Mouse (Mus musculus): ENCODE data around the gene Zfp605. TPM values are rescaled to one million over a fixed set of nuclear protein-coding genes. Genes with fewer than 3 reads are reported as not detected.
"Not testable (repeated sequence)": the region's sequence is repeated elsewhere in the genome, so short reads cannot be mapped to it uniquely, and the experiment has no call there.

Gene Zfp605
- polyA plus RNA-seq (2015; fragmentation: Nextera tagmentation; extraction: Ambion mirVana): 1.3 and 1.7 TPM in 2 replicates

DNA sequence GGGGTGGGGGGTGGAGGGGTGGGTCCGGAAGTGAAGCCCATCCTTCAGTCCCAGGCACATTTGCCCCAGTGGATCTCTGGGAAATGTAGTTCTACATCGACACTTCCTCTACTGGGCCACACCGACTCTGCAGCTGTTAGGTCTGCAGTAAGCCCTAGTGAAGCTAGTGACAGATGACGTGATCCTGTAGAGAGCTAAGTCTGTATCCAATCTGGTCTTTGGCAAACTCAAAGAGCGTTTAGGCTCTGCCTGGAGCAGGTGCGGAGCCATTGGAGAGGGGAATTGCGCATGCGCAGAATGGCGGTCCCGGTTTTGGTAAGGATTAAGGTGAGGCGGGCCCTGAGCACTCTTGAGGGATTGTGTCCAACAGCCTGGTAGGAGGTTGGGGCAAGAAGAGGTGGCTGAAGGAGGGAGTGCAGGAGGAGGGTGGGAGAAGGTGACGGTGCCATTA is at the start of gene Zfp605:
TSS of gene Zfp605 (plus strand) at position 102 of the 451 bp plus-strand sequence.
- H3K27ac ChIP-seq: peak within 1 kb of the TSS; percentile 94

DNA sequence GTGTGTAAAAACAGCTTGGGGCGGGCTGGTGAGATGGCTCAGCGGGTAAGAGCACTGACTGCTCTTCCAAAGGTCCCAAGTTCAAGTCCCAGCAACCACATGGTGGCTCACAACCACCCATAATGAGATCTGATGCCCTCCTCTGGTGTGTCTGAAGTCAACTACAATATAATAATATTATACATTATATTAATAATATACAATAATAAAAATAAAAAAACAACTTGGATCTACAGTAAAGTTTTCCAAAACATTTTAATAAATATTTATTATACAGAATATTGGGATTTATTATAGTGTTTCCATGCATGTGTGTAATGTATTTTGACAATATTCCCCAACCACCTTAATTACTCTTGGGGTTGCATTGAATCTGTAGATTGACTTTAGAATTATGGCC is 37.5 kb upstream of the Zfp605 start, which contains the start of gene Gm17655:
TSS of gene Gm17655 (minus strand) at position 101 of the 400 bp plus-strand sequence.
- H3K36me3 ChIP-seq; H3K27me3 ChIP-seq; H3K4me2 ChIP-seq; H3K9me3 ChIP-seq (replicated peaks); H3K9ac ChIP-seq; H3K27ac ChIP-seq; H3K4me3 ChIP-seq (replicated peaks); H3K4me1 ChIP-seq (replicated peaks); DNase-seq; ATAC-seq (ENCODE audit: low read depth): not testable (repeated sequence)
- 81% methylated on average over 2 of the region's 2 CpGs for WGBS (ENCODE audit: insufficient replicate concordance)

More for the DNA sequence above, at the start of gene Zfp605:
- DNase-seq (peak; percentile 81), ATAC-seq (ENCODE audit: low read depth) (peak; percentile 34)
- peaks cover 34% of the 10 kb centered on the region for H3K36me3 ChIP-seq
- peak within 1 kb of the TSS; percentile 96 for H3K4me2 ChIP-seq
- WGBS (ENCODE audit: insufficient replicate concordance): under 1% methylated on average over 12 of the region's 12 CpGs
- H3K4me3 ChIP-seq (replicated peaks): peak within 1 kb of the TSS; percentile 70
- peak within 1 kb of the TSS; percentile 76 for H3K9ac ChIP-seq
- H3K27me3 ChIP-seq: no peaks in the 10 kb centered on the region
- no peaks in the 10 kb centered on the region for H3K9me3 ChIP-seq (replicated peaks)
- peaks cover 37% of the 10 kb centered on the region for H3K4me1 ChIP-seq (replicated peaks)

DNA sequence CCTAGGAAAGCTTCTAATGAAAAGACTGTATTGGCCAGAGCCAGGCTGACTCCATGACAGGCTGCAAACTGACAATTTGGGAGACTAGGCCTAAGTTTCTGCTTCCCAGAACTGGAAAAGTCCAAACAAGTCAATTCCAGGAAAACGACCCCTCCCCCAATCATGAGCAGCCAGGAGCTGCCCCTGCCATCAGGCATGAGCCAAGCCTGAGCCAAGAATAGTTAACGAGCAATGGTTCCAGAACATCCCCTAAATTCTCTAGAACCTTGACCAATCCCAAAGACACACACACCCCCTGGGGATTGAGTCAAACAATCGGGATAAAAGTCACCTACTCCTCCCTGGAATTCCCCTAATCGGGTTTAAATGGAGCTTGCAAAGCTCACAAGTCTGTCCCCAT is 26.9 kb upstream of the Zfp605 start:
- no peaks in the 10 kb centered on the region for H3K27me3 ChIP-seq
- DNase-seq (no peak), ATAC-seq (ENCODE audit: low read depth) (no peak)
- no peaks in the 10 kb centered on the region for H3K9me3 ChIP-seq (replicated peaks)
- no peak overlapping the region for H3K4me2 ChIP-seq
- peaks cover 13% of the 10 kb centered on the region for H3K36me3 ChIP-seq
- H3K27ac ChIP-seq: no peak overlapping the region
- 68% methylated on average over 4 of the region's 4 CpGs for WGBS (ENCODE audit: insufficient replicate concordance)
- H3K4me1 ChIP-seq (replicated peaks): no peaks in the 10 kb centered on the region
- H3K4me3 ChIP-seq (replicated peaks): no peak overlapping the region
- no peak overlapping the region for H3K9ac ChIP-seq

DNA sequence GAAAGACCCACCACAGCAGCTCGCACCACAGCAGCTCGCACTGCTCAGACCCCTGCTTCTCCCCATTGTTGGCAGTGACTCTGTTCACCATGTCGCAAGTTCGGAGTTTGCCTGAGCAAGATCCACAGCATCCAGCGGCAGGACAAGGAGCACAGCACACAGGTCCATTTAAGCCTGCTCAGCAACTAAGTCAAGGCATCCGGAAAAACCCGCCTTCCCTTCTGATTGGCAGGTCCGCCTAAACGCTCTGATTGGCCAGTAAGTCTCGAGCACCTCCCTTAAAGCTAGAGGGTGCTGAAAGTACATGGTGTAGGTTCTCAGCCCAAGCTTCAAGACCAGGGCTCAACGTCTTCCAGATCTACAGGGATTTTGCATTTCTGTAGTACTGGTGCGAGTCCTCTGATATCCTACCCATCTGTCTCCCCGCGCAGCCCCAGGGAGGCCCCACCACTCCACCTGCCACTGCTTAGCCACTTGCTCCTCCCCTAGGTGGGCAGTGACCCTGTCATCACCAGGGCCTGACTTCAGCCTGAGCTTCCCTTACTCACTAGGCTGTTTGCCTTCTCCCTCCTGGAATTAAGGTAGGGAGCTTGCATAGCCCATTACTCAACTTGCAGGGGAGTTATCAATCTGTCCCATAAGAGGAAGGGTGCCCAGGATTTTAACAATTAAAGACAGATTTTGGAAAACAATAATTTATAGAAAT is 23.6 kb upstream of the Zfp605 start:
- H3K4me2 ChIP-seq: peak overlapping the region; percentile 33
- no peaks in the 10 kb centered on the region for H3K36me3 ChIP-seq
- H3K9ac ChIP-seq: no peak overlapping the region
- 0 out of 2 replicates have a peak overlapping the region, but pooled peaks have one; percentile 14 for H3K4me3 ChIP-seq (replicated peaks)
- DNase-seq: no peak
- WGBS (ENCODE audit: insufficient replicate concordance): 45% methylated on average over 14 of the region's 14 CpGs
- H3K27ac ChIP-seq: no peak overlapping the region
- H3K27me3 ChIP-seq: no peaks in the 10 kb centered on the region
- H3K4me1 ChIP-seq (replicated peaks): no peaks in the 10 kb centered on the region
- H3K9me3 ChIP-seq (replicated peaks): no peaks in the 10 kb centered on the region
- ATAC-seq (ENCODE audit: low read depth): peak; percentile 80

DNA sequence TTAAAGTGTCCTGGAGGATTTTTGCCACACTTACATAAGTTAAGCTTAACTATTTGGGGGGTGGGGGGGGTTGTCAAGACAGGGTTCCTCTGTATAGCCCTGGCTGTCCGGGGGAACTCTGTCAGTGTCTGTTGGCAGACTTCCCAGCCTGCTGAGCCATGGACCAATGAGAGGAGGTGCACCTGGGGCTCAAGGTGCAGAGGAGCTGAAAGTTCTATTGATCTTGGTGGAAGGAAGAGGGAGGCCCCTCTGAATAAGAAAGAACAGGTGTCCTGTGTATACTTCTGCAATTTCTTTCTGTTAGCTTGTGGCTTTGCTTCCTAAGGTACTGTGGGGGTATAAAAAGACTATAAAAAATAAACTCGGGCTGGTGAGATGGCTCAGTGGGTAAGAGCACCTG is 18.3 kb upstream of the Zfp605 start:
- Histone ChIP-seq H3K4me2 (no peak overlapping the region), H3K4me3 (replicated peaks) (no peak overlapping the region), H3K9me3 (replicated peaks) (no peaks in the 10 kb centered on the region), H3K27ac (no peak overlapping the region), H3K27me3 (no peaks in the 10 kb centered on the region), H3K4me1 (replicated peaks) (peaks cover 22% of the 10 kb centered on the region), H3K9ac (no peak overlapping the region), H3K36me3 (no peaks in the 10 kb centered on the region)
- WGBS (ENCODE audit: insufficient replicate concordance): 61% methylated on average over 2 of the region's 2 CpGs
- DNase-seq (no peak), ATAC-seq (ENCODE audit: low read depth) (no peak)

DNA sequence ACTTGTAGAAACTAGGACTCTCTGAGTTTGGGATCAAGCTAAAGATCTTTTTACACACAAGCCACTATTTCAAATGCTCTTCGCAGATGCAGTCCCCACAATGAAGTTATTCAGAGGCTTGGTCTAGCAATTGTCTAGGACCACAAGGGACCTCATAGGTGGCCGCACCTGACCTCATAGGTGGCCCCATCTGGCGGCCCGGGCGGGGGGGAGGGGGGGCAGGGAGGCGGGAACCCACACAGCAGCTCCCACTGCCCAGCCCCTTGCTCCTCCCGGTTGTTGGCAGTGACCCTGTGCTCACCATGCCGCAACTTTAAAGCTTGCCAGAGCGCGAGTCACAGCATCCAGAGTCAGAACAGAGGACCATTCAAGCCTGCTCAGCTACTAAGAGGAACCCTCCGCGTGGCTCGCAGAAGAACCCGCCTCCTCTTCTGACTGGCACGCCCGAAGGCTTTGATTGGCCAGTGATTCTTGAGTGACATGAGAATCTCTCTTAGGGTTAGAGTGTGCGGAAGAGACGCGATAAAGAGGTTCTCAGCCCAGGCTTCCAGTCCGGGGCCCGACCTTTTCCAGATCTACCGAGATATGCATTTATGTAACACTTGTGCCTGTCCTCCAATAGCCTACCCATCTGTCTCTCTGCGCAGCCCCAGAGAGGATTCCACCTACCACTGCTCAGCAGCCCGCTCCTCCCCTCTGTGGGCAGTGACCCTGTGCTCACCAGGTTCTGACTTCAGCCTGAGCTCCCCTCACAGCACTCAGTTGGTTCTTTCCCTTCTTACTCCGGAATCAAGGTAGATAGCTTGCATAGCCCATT is 15.7 kb upstream of the Zfp605 start, which contains the start of gene Gm35315:
TSS of gene Gm35315 (minus strand) at position 391 of the 817 bp plus-strand sequence.
- 3% methylated on average over 25 of the region's 25 CpGs for WGBS (ENCODE audit: insufficient replicate concordance)
- peak; percentile 97 for ATAC-seq (ENCODE audit: low read depth)

DNA sequence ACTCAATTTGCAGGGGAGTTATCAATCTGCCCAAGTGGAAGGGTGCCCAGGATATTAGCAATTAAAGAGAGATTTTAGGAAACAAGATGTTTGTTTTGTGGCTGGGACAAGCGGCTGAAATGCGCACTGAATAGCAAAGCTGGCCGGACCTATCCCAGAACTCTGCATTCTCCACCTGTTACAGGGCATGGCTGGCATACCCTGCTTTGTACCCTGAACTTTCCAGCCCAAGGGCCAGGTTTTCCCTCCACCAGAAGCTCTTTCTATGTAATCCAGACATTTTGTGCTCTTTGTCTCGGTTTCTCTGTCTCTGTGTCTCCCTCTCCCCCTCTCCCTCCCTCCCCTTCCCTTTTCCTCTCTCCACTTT is 15.1 kb upstream of the Zfp605 start:
- Histone ChIP-seq H3K36me3 (no peaks in the 10 kb centered on the region), H3K27ac (peak overlapping the region; percentile 81), H3K4me3 (replicated peaks) (peak overlapping the region; percentile 60), H3K9me3 (replicated peaks) (no peaks in the 10 kb centered on the region), H3K9ac (peak overlapping the region; percentile 70), H3K27me3 (peaks cover 6% of the 10 kb centered on the region; the same call in 1 of the 2 replicates), H3K4me1 (replicated peaks) (peaks cover 22% of the 10 kb centered on the region), H3K4me2 (peak overlapping the region; percentile 80)
- 3% methylated on average over 4 of the region's 4 CpGs for WGBS (ENCODE audit: insufficient replicate concordance)
- ATAC-seq (ENCODE audit: low read depth) (peak; percentile 35), DNase-seq (no peak)

More for the DNA sequence above, 15.7 kb upstream of the Zfp605 start, which contains the start of gene Gm35315:
- peaks cover 22% of the 10 kb centered on the region for H3K4me1 ChIP-seq (replicated peaks)
- H3K27me3 ChIP-seq: peaks cover 5% of the 10 kb centered on the region; the same call in 1 of the 2 replicates
- peak within 1 kb of the TSS; percentile 81 for H3K27ac ChIP-seq
- peak within 1 kb of the TSS; percentile 60 for H3K4me3 ChIP-seq (replicated peaks)
- peak within 1 kb of the TSS; percentile 70 for H3K9ac ChIP-seq
- H3K36me3 ChIP-seq: no peaks in the 10 kb centered on the region
- H3K4me2 ChIP-seq: peak within 1 kb of the TSS; percentile 80
- peak; percentile 88 for DNase-seq
- no peaks in the 10 kb centered on the region for H3K9me3 ChIP-seq (replicated peaks)

DNA sequence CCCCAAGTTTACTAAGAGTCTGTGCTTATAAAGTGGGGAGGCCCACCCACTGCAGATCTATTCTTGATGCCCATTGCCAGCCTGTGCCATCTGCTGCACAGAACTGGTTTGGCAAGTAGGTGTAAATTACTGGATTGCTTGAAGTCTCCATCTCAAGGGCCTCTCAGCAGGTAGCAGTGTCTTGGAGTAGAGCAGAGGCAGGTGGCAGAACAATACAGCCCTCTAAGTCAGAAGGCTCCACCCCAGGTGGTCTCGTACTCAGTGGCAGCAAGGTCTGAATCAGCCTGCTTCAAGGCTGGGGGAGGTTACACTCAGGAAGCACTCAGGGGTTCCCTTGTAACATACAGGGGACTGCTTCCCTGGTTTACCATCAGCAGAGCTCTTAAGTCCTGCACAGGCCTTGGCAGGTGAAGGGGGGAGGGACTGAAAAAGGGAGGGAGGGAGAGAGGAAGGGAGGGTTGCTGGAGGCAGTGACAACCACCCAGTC is 10.9 kb upstream of the Zfp605 start:
- Histone ChIP-seq H3K27me3 (peaks cover 24% of the 10 kb centered on the region), H3K4me1 (replicated peaks) (peaks cover 38% of the 10 kb centered on the region), H3K27ac (no peak overlapping the region), H3K4me2 (no peak overlapping the region), H3K9me3 (replicated peaks) (no peaks in the 10 kb centered on the region), H3K9ac (no peak overlapping the region), H3K36me3 (peaks cover 18% of the 10 kb centered on the region), H3K4me3 (replicated peaks) (no peak overlapping the region)
- no peak for ATAC-seq (ENCODE audit: low read depth)
- WGBS (ENCODE audit: insufficient replicate concordance): 62% methylated on average over 1 of the region's 1 CpGs
- DNase-seq: no peak

DNA sequence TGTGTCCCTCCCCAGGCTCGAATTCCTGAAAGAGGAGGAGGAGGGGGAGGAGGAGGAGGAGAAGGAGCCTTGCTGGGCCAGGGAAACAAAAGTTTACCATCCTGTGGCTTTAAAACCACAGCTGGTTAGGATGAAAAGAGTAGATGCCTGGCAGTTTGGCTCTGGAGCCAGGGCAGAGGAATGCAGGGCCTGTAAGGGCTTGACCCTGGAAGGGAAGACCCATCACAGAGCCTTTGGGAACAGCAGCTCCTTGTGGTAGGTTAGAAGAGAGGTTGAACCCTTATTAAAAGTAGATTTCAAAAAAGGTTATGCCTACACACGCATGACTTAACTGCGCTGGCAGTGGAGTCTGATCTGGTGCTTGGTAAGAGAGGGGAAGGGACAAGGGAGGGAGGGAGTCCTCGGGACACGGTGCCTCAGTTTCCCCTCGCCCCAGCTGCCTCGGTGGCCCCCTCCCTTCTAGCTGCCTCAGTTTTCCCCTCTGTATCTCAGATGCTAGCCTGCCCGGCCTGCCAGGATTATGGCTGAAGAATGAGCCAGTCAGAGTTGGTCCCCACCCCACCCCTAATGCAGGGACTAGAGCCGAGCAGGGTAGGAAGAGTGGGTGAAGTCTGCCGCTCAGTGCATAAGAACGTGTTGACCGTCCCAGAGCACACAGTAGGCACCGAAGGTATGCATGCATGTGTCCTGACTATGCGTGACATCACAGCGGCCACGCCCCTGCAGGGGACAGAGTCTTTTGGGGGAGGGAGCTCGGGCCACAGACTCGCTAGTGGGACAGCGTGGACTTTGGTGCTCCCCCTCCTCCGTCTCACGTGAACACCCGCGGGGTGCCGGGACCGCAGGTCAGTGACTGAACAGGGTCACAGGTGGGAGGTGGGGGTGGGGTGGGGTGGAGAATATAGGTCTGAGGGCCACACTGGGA is 10.0 kb upstream of the Zfp605 start, which contains the start of gene Plcxd1:
TSS of gene Plcxd1 (plus strand) at position 314 of the 925 bp plus-strand sequence.
- WGBS (ENCODE audit: insufficient replicate concordance): 15% methylated on average over 25 of the region's 25 CpGs
- H3K4me3 ChIP-seq (replicated peaks): peak within 1 kb of the TSS; percentile 39
- DNase-seq (no peak), ATAC-seq (ENCODE audit: low read depth) (0 out of 2 replicates have a peak, but pooled peaks have one; percentile 10)
- H3K9ac ChIP-seq: 0 out of 2 replicates have a peak within 1 kb of the TSS, but pooled peaks have one; percentile 33
- peaks cover 32% of the 10 kb centered on the region for H3K4me1 ChIP-seq (replicated peaks)
- no peak within 1 kb of the TSS for H3K27ac ChIP-seq
- no peaks in the 10 kb centered on the region for H3K9me3 ChIP-seq (replicated peaks)
- peaks cover 24% of the 10 kb centered on the region for H3K27me3 ChIP-seq
- H3K36me3 ChIP-seq: peaks cover 27% of the 10 kb centered on the region
- peak within 1 kb of the TSS; percentile 66 for H3K4me2 ChIP-seq

DNA sequence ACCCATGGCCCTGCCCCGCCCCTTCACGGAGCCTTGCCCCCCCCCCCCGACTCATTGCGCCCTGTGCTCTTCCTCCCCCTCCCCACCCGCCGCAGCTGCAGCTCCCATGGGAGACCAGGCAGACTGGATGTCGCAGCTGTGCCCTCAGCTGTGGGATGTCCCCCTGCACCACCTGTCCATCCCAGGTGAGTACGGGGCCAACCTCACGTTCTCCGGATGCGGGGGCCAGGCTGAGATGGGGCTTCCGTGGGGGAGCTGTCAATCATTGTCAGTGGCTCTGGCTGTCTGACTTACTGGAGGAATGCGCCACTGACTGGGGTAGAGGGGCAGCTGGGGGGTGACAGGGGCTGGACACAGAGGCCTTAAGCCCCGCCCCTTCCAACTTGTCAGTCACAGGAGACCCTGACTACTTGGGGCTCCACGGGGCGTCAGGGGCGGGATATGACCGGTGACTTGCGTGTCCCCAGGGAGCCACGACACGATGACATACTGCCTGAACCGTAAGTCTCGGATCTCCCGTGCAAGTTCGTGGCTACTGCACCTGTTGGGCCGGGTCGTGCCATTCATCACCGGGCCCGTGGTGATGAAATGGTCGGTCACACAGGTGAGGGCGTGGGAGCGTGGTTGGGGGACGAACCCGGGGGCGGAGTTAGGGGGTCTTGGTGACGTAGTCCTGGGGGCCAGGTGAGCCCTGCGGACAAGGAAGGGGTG is 8.8 kb upstream of the Zfp605 start:
- peaks cover 29% of the 10 kb centered on the region for H3K4me1 ChIP-seq (replicated peaks)
- H3K27ac ChIP-seq: no peak overlapping the region
- H3K36me3 ChIP-seq: peaks cover 39% of the 10 kb centered on the region
- DNase-seq: no peak
- peak overlapping the region; percentile 33; the same call in 1 of the 2 replicates for H3K9ac ChIP-seq
- peak overlapping the region; percentile 66 for H3K4me2 ChIP-seq
- H3K9me3 ChIP-seq (replicated peaks): no peaks in the 10 kb centered on the region
- WGBS (ENCODE audit: insufficient replicate concordance): 3% methylated on average over 37 of the region's 37 CpGs
- peak overlapping the region; percentile 39 for H3K4me3 ChIP-seq (replicated peaks)
- peak; percentile 11; the same call in 1 of the 2 replicates for ATAC-seq (ENCODE audit: low read depth)
- H3K27me3 ChIP-seq: peaks cover 24% of the 10 kb centered on the region
